Mouse (Mus musculus) lung, postnatal 0 days (tissue): Measurements from ENCODE around the gene Fam89a.

Source experiments
- CTCF ChIP-seq: IDR thresholded peaks from 2 replicates; pipeline ENCODE4 v1.5.1; 2016; ENCODE audit warnings: antibody characterized with exemption, mild to moderate bottlenecking
- EP300 ChIP-seq: IDR thresholded peaks from 2 replicates; pipeline ENCODE4 v1.6.1; 2016; ENCODE audit warnings: antibody characterized with exemption, mild to moderate bottlenecking, control low read depth

DNA sequence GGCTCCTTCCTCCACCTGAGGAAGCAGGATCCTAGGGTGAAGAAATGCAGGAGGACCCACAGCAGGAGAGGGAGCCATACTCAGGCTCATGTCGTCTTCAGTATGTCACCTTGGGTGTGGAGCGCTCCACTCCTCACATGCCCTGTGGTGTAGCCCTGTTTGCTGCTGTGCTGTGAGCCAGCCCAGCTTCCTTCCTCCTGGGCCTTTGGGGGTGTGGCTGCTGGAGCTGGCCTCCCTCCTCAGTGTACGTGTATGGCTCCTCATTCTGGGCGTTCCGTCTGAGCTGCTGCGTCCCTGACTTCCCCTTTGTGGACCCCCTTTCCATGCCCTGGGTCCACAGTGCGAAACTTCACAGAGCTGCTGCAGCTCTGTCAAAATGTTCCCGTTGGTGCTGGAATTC is 18.8 kb downstream of the Fam89a start:
- TF ChIP-seq CTCF (no peak), EP300 (no peak)
